Mouse (Mus musculus): ENCODE measurements around the gene Cdk1.

Gene Cdk1

DNA sequence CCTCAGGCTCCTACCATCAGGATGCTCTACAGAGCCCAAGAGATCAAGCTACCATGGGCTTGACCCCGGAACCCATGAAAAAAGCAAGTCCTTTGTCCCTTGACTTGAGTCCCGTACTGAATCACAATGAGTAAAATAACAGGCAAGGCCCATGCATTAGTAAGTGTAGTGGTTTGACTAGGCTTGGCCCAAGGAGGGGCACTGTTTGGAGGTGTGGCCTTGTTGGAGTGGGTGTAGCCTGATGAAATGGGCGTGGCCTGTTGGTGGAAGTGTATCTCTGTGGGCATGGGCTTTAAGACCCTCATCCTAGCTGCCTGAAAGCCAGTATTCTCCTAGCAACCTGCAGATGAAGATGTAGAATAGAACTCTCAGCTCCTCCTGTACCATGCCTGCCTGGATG, 47.9 kb downstream of the Cdk1 start:
- no peak for DNase-seq

DNA sequence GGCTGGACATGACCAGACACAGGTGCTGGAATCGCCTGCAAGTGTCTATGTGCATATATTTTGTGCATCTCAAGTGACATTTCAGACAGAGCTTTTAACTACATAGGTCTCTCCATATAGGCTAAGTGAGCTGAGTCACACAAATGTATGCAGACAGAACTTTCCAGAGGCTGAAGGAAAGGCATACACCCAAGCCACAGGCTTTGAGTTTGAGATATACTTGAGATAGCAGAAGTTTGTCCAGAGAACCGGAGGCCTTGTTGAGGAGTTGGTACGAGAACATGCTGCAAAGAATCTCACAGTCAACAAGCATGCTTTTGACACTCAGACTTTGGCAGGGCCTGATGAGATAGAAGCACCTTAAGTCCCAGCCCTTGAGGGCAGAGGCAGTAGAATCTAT, 50.1 kb downstream of the Cdk1 start:
- DNase-seq, result no peak

DNA sequence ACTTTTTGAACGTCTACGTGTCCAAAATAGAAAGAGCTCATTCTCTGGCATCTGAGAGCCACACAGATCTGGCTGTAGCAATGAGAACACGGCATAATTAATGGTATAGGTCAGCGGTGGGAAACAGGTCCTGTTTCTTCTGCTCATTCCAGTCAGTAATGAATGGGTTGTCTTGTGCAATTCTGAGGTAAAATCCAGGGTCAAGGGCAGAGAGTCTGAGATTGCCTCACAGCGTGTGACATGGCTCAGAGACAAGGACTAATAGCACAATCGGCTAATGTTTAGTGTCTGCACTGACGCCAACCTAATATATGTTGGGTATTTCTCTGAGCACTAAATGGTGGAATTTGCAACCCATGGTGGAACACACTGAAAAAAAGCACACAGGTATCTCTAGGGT, 52.8 kb downstream of the Cdk1 start:
- DNase-seq, result no peak

DNA sequence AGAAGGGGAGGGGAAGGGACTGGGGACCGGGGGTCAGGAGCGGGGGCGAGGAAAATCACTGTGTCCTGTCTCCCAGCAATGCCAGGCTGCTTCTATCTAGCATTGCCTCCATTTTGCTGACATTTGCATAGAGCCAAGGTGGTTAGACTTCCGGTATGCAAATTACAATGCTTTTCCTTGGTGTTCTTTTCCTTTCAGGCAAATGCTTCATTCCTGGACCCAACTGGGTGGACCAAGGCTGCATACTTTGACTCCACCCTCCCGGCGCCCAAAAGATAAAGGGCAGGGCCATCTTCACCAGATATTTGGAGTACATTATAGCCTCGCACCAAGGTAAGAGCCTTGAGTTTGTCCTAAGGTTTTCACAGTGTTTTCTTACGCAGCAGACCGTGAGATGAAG, 56.8 kb downstream of the Cdk1 start:
- no peak for DNase-seq

DNA sequence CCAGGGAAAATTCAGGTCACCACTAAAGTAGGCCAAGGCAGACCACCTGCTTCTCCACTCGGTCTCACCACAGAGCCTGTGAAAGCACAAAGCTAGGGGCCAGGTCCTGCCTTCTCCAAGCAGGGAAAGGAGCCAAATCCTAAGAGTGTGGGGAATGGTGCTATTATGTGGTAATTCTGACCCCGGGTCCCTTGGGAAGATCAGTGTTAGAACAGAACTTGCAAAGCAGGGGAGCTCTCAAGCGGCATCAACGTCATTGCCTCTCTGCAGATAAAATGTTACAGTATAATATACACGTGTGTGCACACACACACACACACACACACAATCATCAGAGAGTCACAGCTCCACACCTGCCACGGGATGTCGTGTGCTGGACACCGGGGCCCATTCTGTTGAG, 62.0 kb downstream of the Cdk1 start:
- no peak for DNase-seq

DNA sequence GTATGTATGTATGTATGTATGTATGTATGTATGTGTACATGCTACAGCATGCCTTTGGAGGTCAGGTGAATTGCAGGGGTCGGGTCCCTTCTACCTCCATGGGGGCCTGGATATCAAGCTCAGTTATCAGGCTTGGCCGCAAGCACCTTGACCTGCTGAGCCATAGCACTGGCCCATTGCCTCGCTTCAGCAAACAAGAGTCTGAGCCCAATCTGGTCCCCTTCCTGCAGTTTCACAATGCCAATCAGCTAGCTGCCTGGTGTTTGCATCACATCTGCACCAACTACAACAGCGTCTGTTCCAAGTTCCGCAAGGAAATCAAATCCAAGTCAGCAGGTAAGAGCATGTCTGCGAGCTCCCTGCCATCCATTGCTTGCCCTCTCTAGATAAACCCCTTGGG, 64.0 kb downstream of the Cdk1 start:
- DNase-seq, result no peak

DNA sequence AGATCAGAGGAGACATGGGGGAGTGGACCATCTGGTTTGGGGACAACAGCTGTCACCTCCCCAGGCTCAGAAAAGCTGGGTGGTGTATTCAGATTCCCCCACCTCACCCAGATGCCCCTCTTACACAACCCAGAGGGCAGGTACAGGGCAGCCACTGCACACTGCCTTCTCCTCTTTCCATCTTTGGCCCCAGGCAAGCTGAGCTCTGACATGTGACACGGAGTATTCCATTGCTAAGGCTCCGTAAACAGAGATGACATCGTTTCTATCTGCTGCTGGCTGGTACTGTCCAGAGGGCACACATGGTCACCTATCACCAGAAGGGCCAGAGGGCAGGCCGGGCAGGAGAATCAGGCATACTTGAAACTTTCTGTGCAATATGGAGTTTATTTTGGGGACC, 64.7 kb downstream of the Cdk1 start:
- no peak for DNase-seq

DNA sequence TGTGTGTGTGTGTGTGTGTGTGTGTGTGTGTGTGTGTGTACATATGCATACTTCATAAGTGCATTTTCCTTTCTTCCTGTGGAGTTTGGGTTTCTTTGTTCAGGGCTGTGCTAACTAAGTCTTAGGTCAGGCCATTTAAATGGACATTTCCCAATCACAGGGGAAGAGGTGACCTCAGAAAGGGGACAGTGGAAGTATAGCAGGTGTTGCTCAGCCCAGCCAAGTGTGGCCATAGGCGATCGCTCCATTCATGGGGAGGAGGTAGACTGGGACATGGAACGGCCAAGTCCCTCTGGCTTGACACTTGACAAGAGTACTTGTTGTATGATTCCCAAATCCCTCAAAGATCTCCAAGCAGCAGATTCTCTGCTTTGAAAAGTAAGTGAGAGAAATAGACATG, 65.8 kb downstream of the Cdk1 start:
- no peak for DNase-seq

Data from right cerebral cortex, postnatal 25 days (tissue).